Mouse (Mus musculus): ENCODE results near the gene Scarb1. TPM values are rescaled to one million over a fixed set of nuclear protein-coding genes. Genes with fewer than 3 reads are reported as not detected.

The Scarb1 gene
- total RNA-seq, 2 experiments from 2014 or later, result 49.0 to 145 TPM

- peak; percentile 81 for ATAC-seq (replicated peaks; ENCODE audit: poor library complexity, severe bottlenecking)
Observed at GRCm38 (mm10) chr5:125368156-125368555, 27.3 kb upstream of the Scarb1 start.

- ATAC-seq (replicated peaks; ENCODE audit: poor library complexity, severe bottlenecking), result no peak
Observed at GRCm38 (mm10) chr5:125364851-125365429, 24.0 kb upstream of the Scarb1 start.

GRCm38 (mm10) chr5:125363894-125364293, 23.0 kb upstream of the Scarb1 start:
- peak; percentile 31; the same call in 1 of the 2 replicates for ATAC-seq (replicated peaks; ENCODE audit: poor library complexity, severe bottlenecking)

GRCm38 (mm10) chr5:125360981-125361510, 20.2 kb upstream of the Scarb1 start:
- ATAC-seq (replicated peaks; ENCODE audit: poor library complexity, severe bottlenecking), result no peak

- no peak for ATAC-seq (replicated peaks; ENCODE audit: poor library complexity, severe bottlenecking)
Observed at GRCm38 (mm10) chr5:125360566-125360965, 19.7 kb upstream of the Scarb1 start.

GRCm38 (mm10) chr5:125358270-125358608, 17.3 kb upstream of the Scarb1 start:
- ATAC-seq (replicated peaks; ENCODE audit: poor library complexity, severe bottlenecking), result peak; percentile 94

- no peak for ATAC-seq (replicated peaks; ENCODE audit: poor library complexity, severe bottlenecking)
Observed at GRCm38 (mm10) chr5:125357543-125358269, 16.8 kb upstream of the Scarb1 start.

GRCm38 (mm10) chr5:125355650-125356049, 14.8 kb upstream of the Scarb1 start:
- ATAC-seq (replicated peaks; ENCODE audit: poor library complexity, severe bottlenecking), result no peak

- no peak for ATAC-seq (replicated peaks; ENCODE audit: poor library complexity, severe bottlenecking)
Observed at GRCm38 (mm10) chr5:125354885-125355492, 14.1 kb upstream of the Scarb1 start.

- ATAC-seq (replicated peaks; ENCODE audit: poor library complexity, severe bottlenecking), result no peak
Observed at GRCm38 (mm10) chr5:125352781-125353294, 11.9 kb upstream of the Scarb1 start.

- peak; percentile 65 for ATAC-seq (replicated peaks; ENCODE audit: poor library complexity, severe bottlenecking)
Observed at GRCm38 (mm10) chr5:125351939-125352338, 11.0 kb upstream of the Scarb1 start.

GRCm38 (mm10) chr5:125351057-125351456, 10.2 kb upstream of the Scarb1 start:
- ATAC-seq (replicated peaks; ENCODE audit: poor library complexity, severe bottlenecking), result no peak

GRCm38 (mm10) chr5:125349391-125349790, 8.5 kb upstream of the Scarb1 start:
- ATAC-seq (replicated peaks; ENCODE audit: poor library complexity, severe bottlenecking), result no peak

- peak; percentile 69 for ATAC-seq (replicated peaks; ENCODE audit: poor library complexity, severe bottlenecking)
Observed at GRCm38 (mm10) chr5:125348487-125348886, 7.6 kb upstream of the Scarb1 start.

- ATAC-seq (replicated peaks; ENCODE audit: poor library complexity, severe bottlenecking), result peak; percentile 26; the same call in 1 of the 2 replicates
Observed at GRCm38 (mm10) chr5:125348067-125348466, 7.2 kb upstream of the Scarb1 start.

- ATAC-seq (replicated peaks; ENCODE audit: poor library complexity, severe bottlenecking), result no peak
Observed at GRCm38 (mm10) chr5:125344296-125344695, 3.4 kb upstream of the Scarb1 start.

GRCm38 (mm10) chr5:125341459-125342090, 681 bp upstream of the Scarb1 start:
- ATAC-seq (replicated peaks; ENCODE audit: poor library complexity, severe bottlenecking), result no peak

- no peak for ATAC-seq (replicated peaks; ENCODE audit: poor library complexity, severe bottlenecking)
Observed at GRCm38 (mm10) chr5:125339851-125340531, 903 bp downstream of the Scarb1 start.

GRCm38 (mm10) chr5:125339108-125339751, 1.7 kb downstream of the Scarb1 start:
- peak; percentile 58 for ATAC-seq (replicated peaks; ENCODE audit: poor library complexity, severe bottlenecking)

- ATAC-seq (replicated peaks; ENCODE audit: poor library complexity, severe bottlenecking), result no peak
Observed at GRCm38 (mm10) chr5:125337526-125337925, 3.4 kb downstream of the Scarb1 start.
